Mouse (Mus musculus): ENCODE data around the gene Mrgprb8.

The Mrgprb8 gene

GRCm38 (mm10) chr7:48388226-48388625, at the start of gene Mrgprb8:
Mrgprb8 (plus strand) TSS chr7:48388526.
- no peak for DNase-seq (ENCODE audit: low read depth, low spot score)

GRCm38 (mm10) chr7:48435936-48436335, 47.6 kb downstream of the Mrgprb8 start:
- peak; percentile 84 for DNase-seq (ENCODE audit: low read depth, low spot score)

GRCm38 (mm10) chr7:48436581-48436980, 48.3 kb downstream of the Mrgprb8 start:
- DNase-seq (ENCODE audit: low read depth, low spot score) = peak; percentile 63
